Mouse (Mus musculus) liver, embryonic 15.5 days (tissue): ENCODE measurements around the gene Tbx19. TPM values are rescaled to one million over a fixed set of nuclear protein-coding genes. Genes with fewer than 3 reads are reported as not detected.

Experiments
- ATAC-seq: fragments of 200-750 bp; cut with Nextera tagmentation; 2 replicates; pipeline ENCODE4 v1.8.0; 2017; ENCODE audit warnings: moderate number of reproducible peaks, mild to moderate bottlenecking, moderate library complexity; ENCODE audit not compliant: insufficient read depth
- H3K27ac ChIP-seq: fragments of 300-500 bp; sonication (generic); replicated peaks from 2 replicates; pipeline ENCODE4 v1.5.1; 2015; ENCODE audit warnings: mild to moderate bottlenecking, inconsistent platforms
- H3K27me3 ChIP-seq: fragments of 300-500 bp; sonication (generic); 2 replicates; pipeline ENCODE4 v1.6.1; 2015; ENCODE audit warnings: mild to moderate bottlenecking, inconsistent platforms
- H3K36me3 ChIP-seq: fragments of 300-500 bp; sonication (generic); replicated peaks from 2 replicates; pipeline ENCODE4 v1.6.1; 2015; ENCODE audit warnings: moderate library complexity, mild to moderate bottlenecking, inconsistent platforms
- H3K4me1 ChIP-seq: fragments of 300-500 bp; sonication (generic); replicated peaks from 2 replicates; pipeline ENCODE4 v1.6.1; 2015; ENCODE audit warnings: inconsistent platforms
- H3K4me2 ChIP-seq: fragments of 300-500 bp; sonication (generic); 2 replicates; pipeline ENCODE4 v1.6.1; 2015; ENCODE audit warnings: moderate library complexity, mild to moderate bottlenecking, inconsistent platforms
- H3K4me3 ChIP-seq: fragments of 300-500 bp; sonication (generic); replicated peaks from 2 replicates; pipeline ENCODE4 v1.5.1; 2015; ENCODE audit warnings: mild to moderate bottlenecking, inconsistent platforms
- H3K9ac ChIP-seq: fragments of 300-500 bp; sonication (generic); 2 replicates; pipeline ENCODE4 v1.6.1; 2015; ENCODE audit warnings: moderate library complexity, mild to moderate bottlenecking, inconsistent platforms
- H3K9me3 ChIP-seq: fragments of 300-500 bp; sonication (generic); replicated peaks from 2 replicates; pipeline ENCODE4 v1.6.1; 2016; ENCODE audit warnings: inconsistent platforms
- WGBS: fragments of 180-500 bp; shearing (Covaris S2); methylation state at CpG from one replicate; pipeline ENCODE4 v1.1.7; 2015; ENCODE audit warnings: mixed read lengths; ENCODE audit not compliant: insufficient replicate concordance; 5-methylcytosine and 5-hydroxymethylcytosine counted together
- polyA plus RNA-seq: library from polyadenylated mRNA; unstranded; fragments of >200 nt; fragmentation: Nextera tagmentation; extraction: Ambion mirVana; gene quantifications from 2 replicates; pipeline ENCODE4 v1.2.1, GENCODE M21; 2015

Gene Tbx19
- polyA plus RNA-seq = 0.07 TPM in 1 of 2 replicates, not detected in the other

GRCm38 (mm10) chr1:165160723-165161405 lies at the start of gene Tbx19:
Gene Tbx19 (minus strand): TSS chr1:165160773.
- no peaks in the 10 kb centered on the region for H3K27me3 ChIP-seq
- H3K4me3 ChIP-seq = no peak within 1 kb of the TSS
- H3K9ac ChIP-seq = no peak within 1 kb of the TSS
- no peak for ATAC-seq
- H3K4me2 ChIP-seq = no peak within 1 kb of the TSS
- H3K4me1 ChIP-seq = no peaks in the 10 kb centered on the region
- H3K36me3 ChIP-seq = no peaks in the 10 kb centered on the region
- H3K27ac ChIP-seq = no peak within 1 kb of the TSS
- H3K9me3 ChIP-seq = no peaks in the 10 kb centered on the region
- 69% methylated on average over 8 of the region's 8 CpGs for WGBS

GRCm38 (mm10) chr1:165205591-165205990 lies 45.0 kb upstream of the Tbx19 start:
- no peak for ATAC-seq
- Histone ChIP-seq H3K36me3 (no peaks in the 10 kb centered on the region), H3K9ac (no peak overlapping the region), H3K4me1 (no peaks in the 10 kb centered on the region), H3K9me3 (no peaks in the 10 kb centered on the region), H3K4me2 (no peak overlapping the region), H3K27ac (no peak overlapping the region), H3K27me3 (no peaks in the 10 kb centered on the region), H3K4me3 (no peak overlapping the region)
- WGBS = 15% methylated on average over 2 of the region's 2 CpGs

GRCm38 (mm10) chr1:165203488-165204035 lies 43.0 kb upstream of the Tbx19 start:
- Histone ChIP-seq H3K36me3 (no peaks in the 10 kb centered on the region), H3K4me1 (no peaks in the 10 kb centered on the region), H3K27me3 (no peaks in the 10 kb centered on the region), H3K4me3 (no peak overlapping the region), H3K9me3 (no peaks in the 10 kb centered on the region), H3K9ac (no peak overlapping the region), H3K4me2 (no peak overlapping the region), H3K27ac (no peak overlapping the region)
- WGBS = 19% methylated on average over 2 of the region's 2 CpGs
- no peak for ATAC-seq

- H3K9me3 ChIP-seq = no peaks in the 10 kb centered on the region
- no peak overlapping the region for H3K9ac ChIP-seq
- H3K4me3 ChIP-seq = no peak overlapping the region
- H3K27me3 ChIP-seq = no peaks in the 10 kb centered on the region
- 52% methylated on average over 4 of the region's 4 CpGs for WGBS
- H3K4me2 ChIP-seq = no peak overlapping the region
- H3K4me1 ChIP-seq = no peaks in the 10 kb centered on the region
- H3K27ac ChIP-seq = no peak overlapping the region
- ATAC-seq = no peak
- H3K36me3 ChIP-seq = no peaks in the 10 kb centered on the region
Measured at GRCm38 (mm10) chr1:165201445-165202012, 41.0 kb upstream of the Tbx19 start.

- no peak for ATAC-seq
- Histone ChIP-seq H3K9ac (no peak overlapping the region), H3K36me3 (no peaks in the 10 kb centered on the region), H3K4me2 (no peak overlapping the region), H3K4me1 (no peaks in the 10 kb centered on the region), H3K27me3 (no peaks in the 10 kb centered on the region), H3K4me3 (no peak overlapping the region), H3K27ac (no peak overlapping the region), H3K9me3 (no peaks in the 10 kb centered on the region)
- WGBS = 68% methylated on average over 8 of the region's 8 CpGs
Measured at GRCm38 (mm10) chr1:165200748-165201147, 40.2 kb upstream of the Tbx19 start.

GRCm38 (mm10) chr1:165199639-165200038 lies 39.1 kb upstream of the Tbx19 start:
- H3K4me3 ChIP-seq = no peak overlapping the region
- WGBS = 57% methylated on average over 3 of the region's 3 CpGs
- ATAC-seq = no peak
- no peaks in the 10 kb centered on the region for H3K36me3 ChIP-seq
- no peak overlapping the region for H3K9ac ChIP-seq
- H3K4me1 ChIP-seq = peaks cover 9% of the 10 kb centered on the region
- H3K4me2 ChIP-seq = no peak overlapping the region
- no peaks in the 10 kb centered on the region for H3K27me3 ChIP-seq
- H3K27ac ChIP-seq = no peak overlapping the region
- H3K9me3 ChIP-seq = no peaks in the 10 kb centered on the region

GRCm38 (mm10) chr1:165198951-165199350 lies 38.4 kb upstream of the Tbx19 start:
- no peak overlapping the region for H3K9ac ChIP-seq
- no peak overlapping the region for H3K4me2 ChIP-seq
- H3K27me3 ChIP-seq = no peaks in the 10 kb centered on the region
- WGBS = 32% methylated on average over 1 of the region's 1 CpGs
- peaks cover 12% of the 10 kb centered on the region for H3K4me1 ChIP-seq
- H3K4me3 ChIP-seq = no peak overlapping the region
- no peak for ATAC-seq
- no peaks in the 10 kb centered on the region for H3K9me3 ChIP-seq
- no peak overlapping the region for H3K27ac ChIP-seq
- H3K36me3 ChIP-seq = no peaks in the 10 kb centered on the region

GRCm38 (mm10) chr1:165197875-165198274 lies 37.3 kb upstream of the Tbx19 start:
- Histone ChIP-seq H3K4me1 (peaks cover 21% of the 10 kb centered on the region), H3K36me3 (no peaks in the 10 kb centered on the region), H3K27me3 (no peaks in the 10 kb centered on the region), H3K27ac (no peak overlapping the region), H3K4me3 (no peak overlapping the region), H3K9ac (no peak overlapping the region), H3K4me2 (no peak overlapping the region), H3K9me3 (no peaks in the 10 kb centered on the region)
- ATAC-seq = no peak
- 15% methylated on average over 3 of the region's 3 CpGs for WGBS

- 46% methylated on average over 3 of the region's 3 CpGs for WGBS
- no peaks in the 10 kb centered on the region for H3K27me3 ChIP-seq
- ATAC-seq = no peak
- peaks cover 26% of the 10 kb centered on the region for H3K4me1 ChIP-seq
- H3K9ac ChIP-seq = no peak overlapping the region
- 0 out of 2 replicates have a peak overlapping the region, but pooled peaks have one; percentile 5 for H3K27ac ChIP-seq
- no peak overlapping the region; the same call in 1 of the 2 replicates for H3K4me3 ChIP-seq
- no peaks in the 10 kb centered on the region for H3K9me3 ChIP-seq
- H3K36me3 ChIP-seq = no peaks in the 10 kb centered on the region
- peak overlapping the region; percentile 83 for H3K4me2 ChIP-seq
Measured at GRCm38 (mm10) chr1:165195396-165195960, 34.9 kb upstream of the Tbx19 start.

GRCm38 (mm10) chr1:165194662-165195013 lies 34.1 kb upstream of the Tbx19 start:
- H3K4me2 ChIP-seq = peak overlapping the region; percentile 83
- no peaks in the 10 kb centered on the region for H3K27me3 ChIP-seq
- H3K9ac ChIP-seq = peak overlapping the region; percentile 80
- H3K9me3 ChIP-seq = no peaks in the 10 kb centered on the region
- peak overlapping the region; percentile 84 for H3K27ac ChIP-seq
- peak; percentile 10; the same call in 1 of the 2 replicates for ATAC-seq
- 5% methylated on average over 5 of the region's 5 CpGs for WGBS
- no peaks in the 10 kb centered on the region for H3K36me3 ChIP-seq
- peaks cover 26% of the 10 kb centered on the region for H3K4me1 ChIP-seq
- peak overlapping the region; percentile 77 for H3K4me3 ChIP-seq

GRCm38 (mm10) chr1:165193880-165194661 lies 33.5 kb upstream of the Tbx19 start, which contains the start of gene Sft2d2:
Gene Sft2d2 (minus strand): TSS chr1:165194438.
- Histone ChIP-seq H3K9ac (peak within 1 kb of the TSS; percentile 80), H3K27ac (peak within 1 kb of the TSS; percentile 84), H3K9me3 (no peaks in the 10 kb centered on the region), H3K4me3 (peak within 1 kb of the TSS; percentile 77), H3K27me3 (no peaks in the 10 kb centered on the region), H3K4me2 (peak within 1 kb of the TSS; percentile 83), H3K4me1 (peaks cover 29% of the 10 kb centered on the region), H3K36me3 (no peaks in the 10 kb centered on the region)
- peak; percentile 97 for ATAC-seq
- WGBS = under 1% methylated on average over 69 of the region's 69 CpGs
